Mouse (Mus musculus) G1E (cell line): Measurements from ENCODE around the gene Ttll11.

Experiments
- CTCF ChIP-seq: IDR thresholded peaks from 2 replicates; pipeline ENCODE4 v1.5.1; 2012; ENCODE audit warnings: low read depth, low read length, inconsistent platforms, mixed read lengths
- GATA1 ChIP-seq: IDR thresholded peaks from 2 replicates; pipeline ENCODE4 v1.6.1; 2012; ENCODE audit warnings: borderline replicate concordance, low read length, inconsistent platforms, mixed read lengths
- POLR2AphosphoS5 ChIP-seq: IDR thresholded peaks from 2 replicates; pipeline ENCODE4 v1.6.1; 2012; ENCODE audit warnings: low read depth, low read length, inconsistent platforms; ENCODE audit not compliant: insufficient replicate concordance
- TAL1 ChIP-seq: conservative IDR thresholded peaks from 2 replicates; pipeline ENCODE4 v1.6.1; 2012; ENCODE audit warnings: low read depth, low read length, inconsistent platforms, mixed read lengths

DNA sequence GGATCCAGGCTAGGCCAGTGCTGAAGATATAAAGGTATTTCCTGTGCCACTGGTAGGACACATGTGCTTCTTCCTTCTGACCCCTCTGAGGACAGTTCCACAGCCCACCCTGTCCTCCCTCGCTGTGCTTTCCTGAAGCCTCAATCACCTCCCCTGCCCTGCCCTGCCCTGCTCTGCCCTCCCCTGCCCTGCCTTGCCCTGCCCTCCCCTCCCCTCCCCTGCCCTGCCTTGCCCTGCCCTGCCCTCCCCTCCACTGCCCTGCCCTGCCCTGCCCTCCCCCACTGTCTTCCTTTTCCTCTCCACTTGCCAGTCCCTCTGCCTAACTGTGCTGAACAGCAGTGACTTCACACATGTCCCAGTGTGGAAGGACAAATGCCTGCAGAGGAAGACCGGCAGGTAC, 160.8 kb downstream of the Ttll11 start:
- TF ChIP-seq CTCF, result no peak
- no peak for TF ChIP-seq POLR2AphosphoS5
- TF ChIP-seq GATA1, result no peak
- TF ChIP-seq TAL1, result no peak
